Mouse (Mus musculus): Measurements from ENCODE around the gene Fkbp15. TPM values are rescaled to one million over a fixed set of nuclear protein-coding genes. Genes with fewer than 3 reads are reported as not detected.

Fkbp15 gene
- polyA plus RNA-seq, 1 experiment from 2014 or later: 26.9 TPM

- Histone ChIP-seq H3K36me3 (no peaks in the 10 kb centered on the region), H3K4me3 (no peak overlapping the region), H3K9me3 (no peaks in the 10 kb centered on the region), H3K9ac (no peak overlapping the region), H3K27me3 (replicated peaks) (no peaks in the 10 kb centered on the region), H3K4me2 (replicated peaks) (no peak overlapping the region), H3K27ac (no peak overlapping the region), H3K4me1 (no peaks in the 10 kb centered on the region)
- WGBS: 92% methylated on average over 6 of the region's 6 CpGs
- ATAC-seq (ENCODE audit: low FRiP score, low read depth): no peak
Observed at GRCm38 (mm10) chr4:62367586-62367985, 7.2 kb upstream of the Fkbp15 start.

- H3K9me3 ChIP-seq: no peaks in the 10 kb centered on the region
- no peaks in the 10 kb centered on the region for H3K36me3 ChIP-seq
- WGBS: 83% methylated on average over 4 of the region's 4 CpGs
- no peaks in the 10 kb centered on the region for H3K27me3 ChIP-seq (replicated peaks)
- peaks cover 8% of the 10 kb centered on the region; the same call in 1 of the 2 replicates for H3K4me1 ChIP-seq
- H3K4me3 ChIP-seq: no peak overlapping the region
- H3K9ac ChIP-seq: no peak overlapping the region
- no peak for ATAC-seq (ENCODE audit: low FRiP score, low read depth)
- no peak overlapping the region for H3K4me2 ChIP-seq (replicated peaks)
- H3K27ac ChIP-seq: no peak overlapping the region
Observed at GRCm38 (mm10) chr4:62366291-62366690, 5.9 kb upstream of the Fkbp15 start.

- no peaks in the 10 kb centered on the region for H3K27me3 ChIP-seq (replicated peaks)
- no peak overlapping the region for H3K27ac ChIP-seq
- 93% methylated on average over 8 of the region's 8 CpGs for WGBS
- no peaks in the 10 kb centered on the region for H3K9me3 ChIP-seq
- no peak for ATAC-seq (ENCODE audit: low FRiP score, low read depth)
- H3K4me2 ChIP-seq (replicated peaks): no peak overlapping the region
- H3K36me3 ChIP-seq: no peaks in the 10 kb centered on the region
- H3K9ac ChIP-seq: no peak overlapping the region
- peaks cover 15% of the 10 kb centered on the region for H3K4me1 ChIP-seq
- no peak overlapping the region for H3K4me3 ChIP-seq
Observed at GRCm38 (mm10) chr4:62364299-62364698, 4.0 kb upstream of the Fkbp15 start.

- Histone ChIP-seq H3K36me3 (no peaks in the 10 kb centered on the region), H3K9ac (no peak overlapping the region), H3K4me3 (no peak overlapping the region), H3K27me3 (replicated peaks) (no peaks in the 10 kb centered on the region), H3K4me1 (peaks cover 17% of the 10 kb centered on the region), H3K9me3 (no peaks in the 10 kb centered on the region), H3K4me2 (replicated peaks) (no peak overlapping the region; the same call in 1 of the 2 replicates), H3K27ac (no peak overlapping the region)
- 85% methylated on average over 2 of the region's 2 CpGs for WGBS
- ATAC-seq (ENCODE audit: low FRiP score, low read depth): no peak
Observed at GRCm38 (mm10) chr4:62362437-62362836, 2.1 kb upstream of the Fkbp15 start.

GRCm38 (mm10) chr4:62361997-62362396 lies 1.6 kb upstream of the Fkbp15 start:
- H3K27ac ChIP-seq: no peak overlapping the region
- WGBS: 93% methylated on average over 1 of the region's 1 CpGs
- H3K36me3 ChIP-seq: no peaks in the 10 kb centered on the region
- H3K27me3 ChIP-seq (replicated peaks): no peaks in the 10 kb centered on the region
- no peaks in the 10 kb centered on the region for H3K9me3 ChIP-seq
- peak overlapping the region; percentile 69 for H3K4me2 ChIP-seq (replicated peaks)
- H3K9ac ChIP-seq: 0 out of 2 replicates have a peak overlapping the region, but pooled peaks have one; percentile 4
- ATAC-seq (ENCODE audit: low FRiP score, low read depth): no peak
- H3K4me3 ChIP-seq: 0 out of 2 replicates have a peak overlapping the region, but pooled peaks have one; percentile 70
- H3K4me1 ChIP-seq: peaks cover 17% of the 10 kb centered on the region

DNA sequence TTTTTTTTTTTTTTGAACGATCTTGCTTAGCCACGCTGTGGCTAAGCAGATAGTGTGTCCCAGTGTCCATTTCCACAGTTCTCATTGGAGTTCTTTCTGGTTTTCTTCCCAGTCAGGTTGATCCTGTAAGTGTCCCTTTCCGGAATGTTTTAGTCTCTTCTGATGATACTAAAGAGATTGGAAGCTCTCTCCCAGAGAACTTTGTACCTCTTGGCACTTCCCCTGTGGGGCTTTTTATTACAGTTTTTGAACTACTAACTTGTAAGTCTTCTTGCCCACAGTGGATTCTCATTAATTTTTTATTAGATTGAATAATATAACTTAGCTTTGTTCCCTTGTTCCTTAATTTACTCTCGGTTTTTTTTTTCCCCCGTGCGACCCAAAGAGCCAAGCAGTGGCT lies 1.2 kb upstream of the Fkbp15 start:
- Histone ChIP-seq H3K27me3 (replicated peaks) (no peaks in the 10 kb centered on the region), H3K9ac (0 out of 2 replicates have a peak overlapping the region, but pooled peaks have one; percentile 4), H3K27ac (no peak overlapping the region), H3K9me3 (no peaks in the 10 kb centered on the region), H3K4me3 (peak overlapping the region; percentile 70; the same call in 1 of the 2 replicates), H3K4me2 (replicated peaks) (peak overlapping the region; percentile 69), H3K4me1 (peaks cover 17% of the 10 kb centered on the region), H3K36me3 (no peaks in the 10 kb centered on the region)
- ATAC-seq (ENCODE audit: low FRiP score, low read depth): no peak
- WGBS: 46% methylated on average over 6 of the region's 6 CpGs

DNA sequence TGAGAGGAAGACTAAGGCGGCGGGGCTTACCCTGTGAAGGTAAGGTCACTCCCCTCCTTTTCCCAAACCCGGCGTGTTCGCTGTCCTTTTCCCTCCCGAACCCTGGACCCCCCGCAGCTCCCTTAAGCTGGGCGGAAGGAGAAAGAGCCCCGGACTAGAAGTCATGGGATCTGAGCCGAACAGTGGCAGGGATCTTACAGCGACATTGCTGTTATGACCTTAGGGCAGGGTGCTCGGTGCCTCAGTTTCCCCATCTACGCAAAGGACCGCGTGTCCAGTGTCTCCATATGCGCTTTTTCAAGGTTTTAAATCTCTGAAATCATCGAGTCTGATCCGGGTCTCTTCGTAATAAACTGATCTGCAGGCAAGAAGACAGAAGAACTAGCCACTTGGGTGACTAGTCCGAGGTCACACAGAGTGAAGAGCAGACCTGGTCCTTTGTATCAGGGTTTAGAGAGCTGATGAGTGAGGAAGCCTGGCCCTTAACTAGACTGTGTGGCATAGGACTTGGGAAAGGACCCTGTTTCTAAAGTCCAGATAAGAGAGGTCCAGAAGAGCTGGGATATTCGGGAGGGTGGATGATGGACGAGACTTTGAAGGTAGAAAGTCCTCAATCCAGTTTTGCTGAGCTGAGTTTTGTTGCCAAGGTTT lies 582 bp upstream of the Fkbp15 start:
- peak; percentile 81 for ATAC-seq (ENCODE audit: low FRiP score, low read depth)
- Histone ChIP-seq H3K4me2 (replicated peaks) (peak overlapping the region; percentile 69), H3K36me3 (no peaks in the 10 kb centered on the region), H3K4me1 (peaks cover 17% of the 10 kb centered on the region), H3K27ac (no peak overlapping the region), H3K9ac (peak overlapping the region; percentile 55), H3K4me3 (peak overlapping the region; percentile 70), H3K9me3 (no peaks in the 10 kb centered on the region), H3K27me3 (replicated peaks) (no peaks in the 10 kb centered on the region)
- WGBS: under 1% methylated on average over 22 of the region's 22 CpGs

GRCm38 (mm10) chr4:62359256-62359775 lies 1.0 kb downstream of the Fkbp15 start:
- no peak overlapping the region for H3K27ac ChIP-seq
- no peak for ATAC-seq (ENCODE audit: low FRiP score, low read depth)

GRCm38 (mm10) chr4:62357631-62358148 lies 2.7 kb downstream of the Fkbp15 start:
- Histone ChIP-seq H3K4me3 (no peak overlapping the region), H3K9me3 (no peaks in the 10 kb centered on the region), H3K27me3 (replicated peaks) (no peaks in the 10 kb centered on the region), H3K4me2 (replicated peaks) (no peak overlapping the region), H3K4me1 (peaks cover 17% of the 10 kb centered on the region), H3K27ac (no peak overlapping the region), H3K36me3 (no peaks in the 10 kb centered on the region), H3K9ac (no peak overlapping the region)
- no peak for ATAC-seq (ENCODE audit: low FRiP score, low read depth)
- WGBS: 94% methylated on average over 1 of the region's 1 CpGs

More at GRCm38 (mm10) chr4:62359256-62359775, 1.0 kb downstream of the Fkbp15 start:
- peaks cover 17% of the 10 kb centered on the region for H3K4me1 ChIP-seq
- WGBS: 55% methylated on average over 7 of the region's 7 CpGs
- H3K27me3 ChIP-seq (replicated peaks): no peaks in the 10 kb centered on the region
- H3K9ac ChIP-seq: peak overlapping the region; percentile 74
- no peaks in the 10 kb centered on the region for H3K36me3 ChIP-seq
- H3K4me2 ChIP-seq (replicated peaks): peak overlapping the region; percentile 69
- H3K9me3 ChIP-seq: no peaks in the 10 kb centered on the region
- H3K4me3 ChIP-seq: peak overlapping the region; percentile 70

- peaks cover 29% of the 10 kb centered on the region for H3K36me3 ChIP-seq
- WGBS: 90% methylated on average over 2 of the region's 2 CpGs
- H3K9ac ChIP-seq: no peak overlapping the region
- no peaks in the 10 kb centered on the region for H3K4me1 ChIP-seq
- H3K27me3 ChIP-seq (replicated peaks): no peaks in the 10 kb centered on the region
- H3K4me3 ChIP-seq: no peak overlapping the region
- H3K27ac ChIP-seq: no peak overlapping the region
- ATAC-seq (ENCODE audit: low FRiP score, low read depth): no peak
- H3K4me2 ChIP-seq (replicated peaks): no peak overlapping the region
- H3K9me3 ChIP-seq: no peaks in the 10 kb centered on the region; the same call in 1 of the 2 replicates
Observed at GRCm38 (mm10) chr4:62349371-62349770, 11.0 kb downstream of the Fkbp15 start.

DNA sequence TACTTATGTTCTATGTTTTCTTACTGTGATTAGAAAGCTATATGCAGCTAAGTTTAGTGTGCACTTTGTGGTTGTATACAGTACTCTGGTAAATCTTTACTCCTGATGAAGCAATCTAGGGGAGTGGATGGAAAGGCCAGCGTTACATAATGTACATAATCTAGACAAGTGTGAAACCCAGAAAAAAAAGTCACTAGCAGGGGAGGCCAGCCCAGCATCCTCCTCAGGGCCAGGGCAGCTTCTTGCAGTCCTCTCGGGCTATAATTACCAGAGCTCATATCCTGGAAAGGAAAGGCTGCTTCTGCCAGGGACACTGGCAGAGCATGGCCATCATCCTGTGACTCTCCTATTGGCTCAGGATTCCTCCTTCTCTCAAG lies 12.0 kb downstream of the Fkbp15 start:
- WGBS: 85% methylated on average over 2 of the region's 2 CpGs
- no peak overlapping the region for H3K27ac ChIP-seq
- H3K4me2 ChIP-seq (replicated peaks): no peak overlapping the region
- no peaks in the 10 kb centered on the region; the same call in 1 of the 2 replicates for H3K9me3 ChIP-seq
- H3K4me3 ChIP-seq: no peak overlapping the region
- no peak for ATAC-seq (ENCODE audit: low FRiP score, low read depth)
- H3K9ac ChIP-seq: no peak overlapping the region
- H3K4me1 ChIP-seq: no peaks in the 10 kb centered on the region
- H3K27me3 ChIP-seq (replicated peaks): no peaks in the 10 kb centered on the region
- H3K36me3 ChIP-seq: peaks cover 35% of the 10 kb centered on the region

DNA sequence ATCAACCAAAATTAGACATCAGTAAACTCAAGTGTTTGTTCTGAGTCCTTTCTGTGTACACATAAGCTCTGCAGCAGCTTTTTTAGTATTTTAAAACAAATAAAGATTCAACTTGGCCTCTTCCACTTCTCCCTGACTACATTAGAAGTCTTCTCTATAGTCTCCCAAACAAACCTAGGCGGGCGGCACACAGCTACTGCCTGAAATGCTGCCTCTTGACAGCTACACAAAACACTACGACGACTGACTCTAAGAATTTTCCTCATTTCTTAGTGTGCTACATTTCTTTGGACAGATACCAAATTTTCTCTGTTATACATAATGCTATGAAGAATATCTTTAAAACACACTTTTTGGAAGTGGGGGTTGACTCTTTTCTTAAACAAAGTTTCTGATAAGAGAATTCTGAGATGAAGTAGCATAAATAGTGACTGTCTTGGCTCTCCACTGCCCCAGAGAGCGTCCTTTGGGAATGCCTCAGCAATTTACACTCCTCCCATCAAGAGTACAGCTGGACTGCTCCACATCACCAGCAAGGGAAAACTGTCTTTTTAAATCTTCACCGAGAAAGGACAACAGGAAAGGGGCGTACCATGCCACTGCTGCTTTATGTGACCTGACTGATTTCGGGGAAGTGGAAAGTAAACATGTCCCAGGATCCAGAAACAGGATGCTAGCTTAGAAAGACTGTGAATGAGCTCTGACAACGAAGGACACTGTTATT lies 12.6 kb downstream of the Fkbp15 start:
- Histone ChIP-seq H3K9ac (no peak overlapping the region), H3K36me3 (peaks cover 35% of the 10 kb centered on the region), H3K4me3 (no peak overlapping the region), H3K4me2 (replicated peaks) (no peak overlapping the region), H3K27ac (no peak overlapping the region), H3K9me3 (no peaks in the 10 kb centered on the region; the same call in 1 of the 2 replicates), H3K27me3 (replicated peaks) (no peaks in the 10 kb centered on the region), H3K4me1 (no peaks in the 10 kb centered on the region)
- WGBS: 80% methylated on average over 9 of the region's 9 CpGs
- no peak for ATAC-seq (ENCODE audit: low FRiP score, low read depth)

Data from neural tube, embryonic 12.5 days (tissue).